Mouse (Mus musculus) megakaryocyte, embryonic 14.5 days (primary cell): ENCODE measurements around the gene Cnot6l. TPM values are rescaled to one million over a fixed set of nuclear protein-coding genes. Genes with fewer than 3 reads are reported as not detected.

Experiments used
- H3K27me3 ChIP-seq: replicated peaks from 2 replicates; pipeline ENCODE3; 2012; ENCODE audit warnings: inconsistent platforms
- H3K36me3 ChIP-seq: replicated peaks from 2 replicates; pipeline ENCODE3; 2012; ENCODE audit warnings: low read length, inconsistent platforms, mixed read lengths
- H3K4me1 ChIP-seq: 2 replicates; pipeline ENCODE4 v1.6.1; 2012; ENCODE audit warnings: inconsistent platforms
- H3K4me3 ChIP-seq: replicated peaks from 2 replicates; pipeline ENCODE3; 2012; ENCODE audit warnings: moderate library complexity, mild to moderate bottlenecking, inconsistent platforms
- H3K9me3 ChIP-seq: 2 replicates; pipeline ENCODE4 v1.6.1; 2012; ENCODE audit warnings: inconsistent platforms
- FLI1 ChIP-seq: IDR thresholded peaks from 2 replicates; pipeline ENCODE4 v1.6.1; 2012; ENCODE audit warnings: low read length, inconsistent platforms, mixed read lengths
- GATA1 ChIP-seq: IDR thresholded peaks from 3 replicates; pipeline ENCODE4 v1.6.1; 2012; ENCODE audit warnings: mixed read lengths, low read length, inconsistent platforms, borderline replicate concordance
- polyA plus RNA-seq: library from polyadenylated mRNA; stranded (reverse); fragments of >175 nt; gene quantifications from 2 replicates; pipeline ENCODE4 v1.2.3, GENCODE M21; 2012; ENCODE audit warnings: low replicate concordance; ENCODE audit not compliant: insufficient read depth

Gene Cnot6l
- polyA plus RNA-seq, 1 experiment = 1.6 TPM

DNA sequence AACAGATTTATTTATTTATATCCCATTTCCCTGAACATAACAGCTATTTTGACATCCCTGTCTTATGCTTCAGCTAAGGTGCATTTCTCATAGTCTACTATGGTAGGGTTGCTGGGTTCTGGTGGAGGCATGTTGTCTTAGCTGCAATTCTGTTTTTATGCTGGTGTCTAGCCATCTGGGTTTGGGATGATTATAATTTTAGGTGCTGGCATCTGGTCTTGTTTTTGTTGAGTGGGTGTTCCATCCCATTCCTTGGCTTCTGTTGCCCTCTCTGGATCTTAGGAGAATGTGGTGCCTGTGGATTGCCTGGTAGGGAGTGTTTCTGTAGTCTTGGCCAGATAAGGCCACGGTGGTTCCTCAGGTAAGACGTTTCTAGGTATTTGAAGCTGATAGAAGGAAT lies 134.2 kb downstream of the Cnot6l start:
- TF ChIP-seq FLI1 (no peak), GATA1 (no peak)
- H3K4me1 ChIP-seq = no peaks in the 10 kb centered on the region
- no peak overlapping the region for H3K4me3 ChIP-seq
- H3K36me3 ChIP-seq = no peaks in the 10 kb centered on the region
- H3K9me3 ChIP-seq = no peaks in the 10 kb centered on the region
- no peaks in the 10 kb centered on the region for H3K27me3 ChIP-seq

Other genes starting within 250 kb of the Cnot6l start
- not detected in 2 replicates for gene Cxcl13, start 207.2 kb downstream of the Cnot6l start, polyA plus RNA-seq
- 1.1 TPM in 1 of 2 replicates, not detected in the other for gene Mrpl1, start 45.3 kb upstream of the Cnot6l start, polyA plus RNA-seq
- not detected in 2 replicates for gene Fras1, start 209.8 kb upstream of the Cnot6l start, polyA plus RNA-seq